Mouse (Mus musculus) heart, embryonic 14.5 days (tissue): Measurements from ENCODE around the gene Lrrc61. TPM values are rescaled to one million over a fixed set of nuclear protein-coding genes. Genes with fewer than 3 reads are reported as not detected.

Source experiments
- ATAC-seq: fragments of 200-750 bp; cut with Nextera tagmentation; 2 replicates; pipeline ENCODE4 v1.8.0; 2017; ENCODE audit warnings: low read depth, moderate TSS enrichment; ENCODE audit not compliant: insufficient number of reproducible peaks, insufficient read depth, low FRiP score
- H3K27ac ChIP-seq, 2 experiments: fragments of 200-500 bp in 1 of 2; fragments of 300-500 bp in 1 of 2; sonication (generic) in 1 of 2; replicated peaks in 1 of 2; 2 replicates each; pipeline ENCODE4 v1.5.1; 2012 to 2014; ENCODE audit warnings: low read depth in 2 of 2, low read length in 2 of 2, control low read depth in 1 of 2, mild to moderate bottlenecking in 1 of 2, mixed read lengths in 1 of 2; ENCODE audit not compliant: control insufficient read depth in 1 of 2, insufficient read depth in 1 of 2
- H3K27me3 ChIP-seq: fragments of 300-500 bp; sonication (generic); 2 replicates; pipeline ENCODE4 v1.6.1; 2014; ENCODE audit warnings: mild to moderate bottlenecking, low read length, control low read depth; ENCODE audit not compliant: control insufficient read depth, insufficient read depth
- H3K36me3 ChIP-seq: fragments of 300-500 bp; sonication (generic); 2 replicates; pipeline ENCODE4 v1.6.1; 2014; ENCODE audit warnings: mild to moderate bottlenecking, control low read depth, low read length, mixed read lengths; ENCODE audit not compliant: control insufficient read depth, insufficient read depth
- H3K4me1 ChIP-seq, 2 experiments: fragments of 200-500 bp in 1 of 2; fragments of 300-500 bp in 1 of 2; sonication (generic) in 1 of 2; 2 replicates each; pipeline ENCODE4 v1.6.1; 2012 to 2014; ENCODE audit warnings: low read length in 2 of 2, control low read depth in 1 of 2, mixed read lengths in 1 of 2; ENCODE audit not compliant: control insufficient read depth in 2 of 2, insufficient read depth in 2 of 2
- H3K4me2 ChIP-seq: fragments of 300-500 bp; sonication (generic); 2 replicates; pipeline ENCODE4 v1.6.1; 2014; ENCODE audit warnings: mild to moderate bottlenecking, low read length
- H3K4me3 ChIP-seq, 2 experiments: fragments of 200-500 bp in 1 of 2; fragments of 300-500 bp in 1 of 2; sonication (generic) in 1 of 2; 2 replicates each; pipeline ENCODE4 v1.5.1; 2012 to 2014; ENCODE audit warnings: low read length in 2 of 2, mild to moderate bottlenecking in 2 of 2, control low read depth in 1 of 2, low read depth in 1 of 2, moderate library complexity in 1 of 2; ENCODE audit not compliant: control insufficient read depth in 1 of 2, insufficient read depth in 1 of 2
- H3K9ac ChIP-seq: fragments of 300-500 bp; sonication (generic); 2 replicates; pipeline ENCODE4 v1.6.1; 2014; ENCODE audit warnings: mild to moderate bottlenecking, low read length
- H3K9me3 ChIP-seq: fragments of 300-500 bp; sonication (generic); 2 replicates; pipeline ENCODE4 v1.6.1; 2016; ENCODE audit warnings: low read length, control low read depth; ENCODE audit not compliant: control insufficient read depth
- WGBS: fragments of 180-500 bp; shearing (Covaris S2); extraction: QIAGEN DNeasy Blood & Tissue Kit; methylation state at CpG from one replicate; pipeline ENCODE4 v1.1.7; 2014; 5-methylcytosine and 5-hydroxymethylcytosine counted together
- polyA plus RNA-seq: library from polyadenylated mRNA; unstranded; fragments of >200 nt; fragmentation: Nextera tagmentation; extraction: Ambion mirVana; gene quantifications from 2 replicates; pipeline ENCODE4 v1.2.1, GENCODE M21; 2014

Lrrc61 gene
- polyA plus RNA-seq, 1 experiment from 2014 or later = 4.9 TPM

- H3K4me1 ChIP-seq = peaks cover 0 to 7% of the 10 kb centered on the region in 2 experiments; a peak in 1 of 4 replicates
- no peak overlapping the region for H3K9ac ChIP-seq
- H3K4me3 ChIP-seq = no peak overlapping the region
- no peak overlapping the region for H3K27ac ChIP-seq
- no peak for ATAC-seq
- WGBS = 75% methylated on average over 2 of the region's 2 CpGs
- no peak overlapping the region for H3K4me2 ChIP-seq
- no peaks in the 10 kb centered on the region for H3K9me3 ChIP-seq
- no peaks in the 10 kb centered on the region for H3K27me3 ChIP-seq
- H3K36me3 ChIP-seq = no peaks in the 10 kb centered on the region
Measured at GRCm38 (mm10) chr6:48608124-48608523, 53.5 kb downstream of the Lrrc61 start.

DNA sequence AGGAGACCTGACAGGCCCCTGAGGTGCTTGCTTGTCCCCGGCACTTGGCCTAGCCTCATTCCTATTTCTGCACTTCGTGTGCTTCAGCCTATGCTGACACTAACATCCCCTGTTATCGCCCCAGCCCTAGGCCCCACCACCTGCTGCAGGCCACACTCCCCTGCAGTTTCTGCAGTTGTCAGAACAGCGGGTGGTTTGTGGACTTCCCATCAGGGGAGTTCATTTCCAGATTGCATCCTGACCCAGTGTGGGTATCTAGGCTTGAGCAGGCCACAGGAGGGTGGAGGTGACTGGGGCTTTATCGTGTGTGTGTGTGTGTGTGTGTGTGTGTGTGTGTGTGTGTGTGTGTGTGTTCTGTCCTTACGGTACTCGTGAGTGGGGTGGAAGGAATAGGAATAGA lies 54.9 kb downstream of the Lrrc61 start:
- peak overlapping the region; percentile 40; the same call in 1 of the 2 replicates for H3K9ac ChIP-seq
- 36% methylated on average over 7 of the region's 7 CpGs for WGBS

GRCm38 (mm10) chr6:48610657-48611056 lies 56.1 kb downstream of the Lrrc61 start:
- no peak overlapping the region for H3K9ac ChIP-seq
- ATAC-seq = no peak
- no peak overlapping the region for H3K4me3 ChIP-seq
- peaks cover 0 to 6% of the 10 kb centered on the region in 2 experiments; a peak in 1 of 4 replicates for H3K4me1 ChIP-seq
- 88% methylated on average over 3 of the region's 3 CpGs for WGBS
- no peak overlapping the region for H3K4me2 ChIP-seq
- no peaks in the 10 kb centered on the region for H3K9me3 ChIP-seq
- H3K36me3 ChIP-seq = peaks cover 20% of the 10 kb centered on the region
- no peak overlapping the region for H3K27ac ChIP-seq
- no peaks in the 10 kb centered on the region for H3K27me3 ChIP-seq

More for the DNA sequence above, 54.9 kb downstream of the Lrrc61 start:
- no peak for ATAC-seq
- Histone ChIP-seq H3K4me1 (peaks cover 0 to 6% of the 10 kb centered on the region in 2 experiments; a peak in 1 of 4 replicates), H3K9me3 (no peaks in the 10 kb centered on the region), H3K4me2 (no peak overlapping the region), H3K27me3 (no peaks in the 10 kb centered on the region), H3K36me3 (peaks cover 13% of the 10 kb centered on the region), H3K4me3 (no peak overlapping the region), H3K27ac (no peak overlapping the region)

GRCm38 (mm10) chr6:48613464-48613863 lies 58.9 kb downstream of the Lrrc61 start:
- ATAC-seq = no peak
- peaks cover 20% of the 10 kb centered on the region for H3K36me3 ChIP-seq
- no peak overlapping the region for H3K9ac ChIP-seq
- WGBS = 74% methylated on average over 4 of the region's 4 CpGs
- H3K4me1 ChIP-seq = peaks cover 0 to 6% of the 10 kb centered on the region in 2 experiments; a peak in 1 of 4 replicates
- H3K27ac ChIP-seq = no peak overlapping the region
- no peaks in the 10 kb centered on the region for H3K27me3 ChIP-seq
- H3K4me2 ChIP-seq = no peak overlapping the region
- H3K4me3 ChIP-seq = no peak overlapping the region
- no peaks in the 10 kb centered on the region for H3K9me3 ChIP-seq

- Histone ChIP-seq H3K27ac (no peak overlapping the region), H3K9me3 (no peaks in the 10 kb centered on the region), H3K4me3 (no peak overlapping the region), H3K27me3 (no peaks in the 10 kb centered on the region), H3K36me3 (peaks cover 28% of the 10 kb centered on the region), H3K4me1 (no peaks in the 10 kb centered on the region), H3K4me2 (no peak overlapping the region), H3K9ac (no peak overlapping the region)
- no peak for ATAC-seq
- 89% methylated on average over 5 of the region's 5 CpGs for WGBS
Measured at GRCm38 (mm10) chr6:48614756-48615155, 60.2 kb downstream of the Lrrc61 start.

GRCm38 (mm10) chr6:48620031-48620430 lies 65.4 kb downstream of the Lrrc61 start:
- no peaks in the 10 kb centered on the region for H3K4me1 ChIP-seq
- H3K9ac ChIP-seq = no peak overlapping the region
- no peak for ATAC-seq
- H3K4me3 ChIP-seq = no peak overlapping the region
- no peak overlapping the region for H3K27ac ChIP-seq
- H3K9me3 ChIP-seq = no peaks in the 10 kb centered on the region
- H3K27me3 ChIP-seq = peaks cover under 1% of the 10 kb centered on the region; the same call in 1 of the 2 replicates
- whole genome bisulfite sequencing = 91% methylated on average over 30 of the region's 30 CpGs
- peaks cover 31% of the 10 kb centered on the region for H3K36me3 ChIP-seq
- H3K4me2 ChIP-seq = no peak overlapping the region

Other genes with a start within 250 kb of the Lrrc61 start
- 14.4 and 16.5 TPM in 2 replicates for gene Krba1, start 159.2 kb upstream of the Lrrc61 start, polyA plus RNA-seq
- 24.8 and 26.2 TPM in 2 replicates for gene Zfp467, start 109.0 kb upstream of the Lrrc61 start, polyA plus RNA-seq
- 0.57 and 0.58 TPM in 2 replicates for gene Sspo, start 106.6 kb upstream of the Lrrc61 start, polyA plus RNA-seq
- 21.8 and 22.8 TPM in 2 replicates for gene Atp6v0e2, start 17.2 kb upstream of the Lrrc61 start, polyA plus RNA-seq
- gene Rarres2, start 18.0 kb downstream of the Lrrc61 start, polyA plus RNA-seq = 39.4 and 45.3 TPM in 2 replicates
- gene Gm45021, start 34.8 kb downstream of the Lrrc61 start, polyA plus RNA-seq = 1.3 TPM in 1 of 2 replicates, not detected in the other
- gene Repin1, start 39.1 kb downstream of the Lrrc61 start, polyA plus RNA-seq = 23.4 and 25.4 TPM in 2 replicates
- 0.84 TPM in 1 of 2 replicates, not detected in the other for gene Gm44965, start 39.1 kb downstream of the Lrrc61 start, polyA plus RNA-seq
- 5.4 and 6.3 TPM in 2 replicates for gene Zfp775, start 47.3 kb downstream of the Lrrc61 start, polyA plus RNA-seq
- gene AI854703, start 72.0 kb downstream of the Lrrc61 start, polyA plus RNA-seq = 0.82 and 1.1 TPM in 2 replicates
- 0.85 and 1.2 TPM in 2 replicates for gene Gimap8, start 92.4 kb downstream of the Lrrc61 start, polyA plus RNA-seq
- 5.8 and 6.3 TPM in 2 replicates for gene Gimap9, start 121.3 kb downstream of the Lrrc61 start, polyA plus RNA-seq
- gene Gimap4, start 129.8 kb downstream of the Lrrc61 start, polyA plus RNA-seq = 20.7 and 25.2 TPM in 2 replicates
- gene Gimap6, start 153.4 kb downstream of the Lrrc61 start, polyA plus RNA-seq = 37.6 and 40.2 TPM in 2 replicates
- 3.3 and 5.1 TPM in 2 replicates for gene Gm28053, start 163.8 kb downstream of the Lrrc61 start, polyA plus RNA-seq
- not detected in 2 replicates for gene Gimap7, start 163.8 kb downstream of the Lrrc61 start, polyA plus RNA-seq
- gene Gimap1, start 184.3 kb downstream of the Lrrc61 start, polyA plus RNA-seq = 26.1 and 27.5 TPM in 2 replicates
- gene Gimap5, start 191.4 kb downstream of the Lrrc61 start, polyA plus RNA-seq = 6.8 and 8.7 TPM in 2 replicates
- not detected in 2 replicates for gene Gimap3, start 216.1 kb downstream of the Lrrc61 start, polyA plus RNA-seq